Mouse (Mus musculus) forebrain, embryonic 16.5 days (tissue): ENCODE measurements at regions not wholly inside any gene's neighbourhood (a gene's known extent, or its start where the extent isn't known, plus 50 kb on each side); places are given as distances from the start of the nearest gene placed in this dataset.
A peak's percentile ranks its signal among the peaks of the same experiment; 100 is the strongest.

Experiments
- ATAC-seq: fragments of 200-750 bp; cut with Nextera tagmentation; 2 replicates; pipeline ENCODE4 v1.8.0; 2017; ENCODE audit warnings: mild to moderate bottlenecking, moderate library complexity
- H3K27ac ChIP-seq: fragments of 300-500 bp; sonication (generic); 2 replicates; pipeline ENCODE4 v1.5.1; 2014; ENCODE audit warnings: low read length, control low read depth
- H3K27me3 ChIP-seq: fragments of 300-500 bp; sonication (generic); replicated peaks from 2 replicates; pipeline ENCODE4 v1.6.1; 2014; ENCODE audit warnings: low read length; ENCODE audit not compliant: control insufficient read depth, insufficient read depth
- H3K36me3 ChIP-seq: fragments of 300-500 bp; sonication (generic); 2 replicates; pipeline ENCODE4 v1.6.1; 2014; ENCODE audit not compliant: control insufficient read depth, insufficient read depth
- H3K4me1 ChIP-seq: fragments of 300-500 bp; sonication (generic); replicated peaks from 2 replicates; pipeline ENCODE4 v1.6.1; 2014; ENCODE audit warnings: low read length; ENCODE audit not compliant: control insufficient read depth, insufficient read depth
- H3K4me2 ChIP-seq: fragments of 300-500 bp; sonication (generic); 2 replicates; pipeline ENCODE4 v1.6.1; 2014; ENCODE audit warnings: mild to moderate bottlenecking, low read length, control low read depth
- H3K4me3 ChIP-seq: fragments of 300-500 bp; sonication (generic); replicated peaks from 2 replicates; pipeline ENCODE4 v1.5.1; 2014; ENCODE audit warnings: mild to moderate bottlenecking, low read length, control low read depth
- H3K9ac ChIP-seq: fragments of 300-500 bp; sonication (generic); replicated peaks from 2 replicates; pipeline ENCODE4 v1.6.1; 2014; ENCODE audit warnings: low read depth, low read length, control low read depth
- H3K9me3 ChIP-seq: fragments of 300-500 bp; sonication (generic); 2 replicates; pipeline ENCODE4 v1.6.1; 2016; ENCODE audit warnings: low read length; ENCODE audit not compliant: control insufficient read depth
- WGBS: fragments of 180-500 bp; shearing (Covaris S2); extraction: QIAGEN DNeasy Blood & Tissue Kit; methylation state at CpG from one replicate; pipeline ENCODE4 v1.1.7; 2014; 5-methylcytosine and 5-hydroxymethylcytosine counted together

- H3K36me3 ChIP-seq, result no peaks in the 10 kb centered on the region
- H3K27ac ChIP-seq, result no peak overlapping the region
- H3K9me3 ChIP-seq, result no peaks in the 10 kb centered on the region
- no peak overlapping the region for H3K4me3 ChIP-seq
- H3K27me3 ChIP-seq, result no peaks in the 10 kb centered on the region
- ATAC-seq, result no peak
- no peak overlapping the region for H3K4me2 ChIP-seq
- 80% methylated on average over 4 of the region's 4 CpGs for whole genome bisulfite sequencing
- peaks cover 4% of the 10 kb centered on the region; the same call in 1 of the 2 replicates for H3K4me1 ChIP-seq
- H3K9ac ChIP-seq, result no peak overlapping the region
Observed at GRCm38 (mm10) chr16:50069033-50069432, 268.7 kb downstream of the Cd47 start.

DNA sequence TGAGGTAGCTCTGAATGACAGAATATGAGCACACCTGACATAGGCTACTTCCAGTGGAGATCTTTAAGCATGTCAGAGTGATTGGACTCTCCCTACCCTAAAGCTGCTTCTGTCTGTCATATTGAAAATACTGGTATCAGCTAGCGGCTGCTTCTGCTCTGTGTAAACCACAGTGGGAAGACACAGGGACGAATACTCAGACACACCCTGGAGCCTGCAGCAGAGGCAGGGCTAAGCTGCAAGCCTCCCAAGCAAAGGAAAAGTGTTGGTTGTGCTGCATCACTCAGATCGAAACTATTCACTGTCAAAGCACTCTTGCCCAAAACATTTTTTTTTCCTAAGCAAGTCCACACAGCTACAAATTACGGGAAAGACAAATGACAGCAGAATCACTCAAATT lies 270.4 kb downstream of the Cd47 start:
- ATAC-seq, result no peak
- no peaks in the 10 kb centered on the region for H3K9me3 ChIP-seq
- no peak overlapping the region for H3K9ac ChIP-seq
- H3K36me3 ChIP-seq, result no peaks in the 10 kb centered on the region
- no peak overlapping the region for H3K27ac ChIP-seq
- no peak overlapping the region for H3K4me3 ChIP-seq
- peaks cover 4% of the 10 kb centered on the region; the same call in 1 of the 2 replicates for H3K4me1 ChIP-seq
- no peaks in the 10 kb centered on the region for H3K27me3 ChIP-seq
- H3K4me2 ChIP-seq, result no peak overlapping the region
- 71% methylated on average over 4 of the region's 4 CpGs for WGBS

DNA sequence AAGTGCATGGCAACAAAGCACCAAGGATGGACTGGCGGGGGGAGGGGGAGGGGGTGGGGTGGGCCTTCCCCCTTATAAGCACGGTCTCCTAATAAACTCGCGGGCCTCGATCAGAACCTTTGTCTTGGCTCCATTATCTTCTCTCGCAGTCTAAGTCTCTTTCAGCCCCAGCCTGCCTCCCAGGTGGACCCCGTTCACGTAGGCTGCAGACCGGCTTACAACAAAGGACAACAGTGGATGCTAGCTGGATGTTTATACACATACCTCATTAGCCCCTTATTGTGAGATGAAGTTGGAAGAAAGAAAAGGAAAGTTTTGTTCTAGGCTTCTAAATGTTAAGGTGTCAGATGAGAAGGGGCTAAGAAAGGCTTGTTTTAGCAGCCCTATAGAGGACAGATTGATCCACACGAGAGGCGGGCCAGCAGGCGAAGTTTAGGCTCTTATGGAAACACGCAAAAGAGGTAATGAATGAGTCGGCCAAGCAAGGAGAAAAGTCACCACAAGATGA lies 272.6 kb downstream of the Cd47 start:
- Histone ChIP-seq H3K4me2 (peak overlapping the region; percentile 32), H3K27me3 (no peaks in the 10 kb centered on the region), H3K4me3 (no peak overlapping the region), H3K9ac (no peak overlapping the region), H3K36me3 (no peaks in the 10 kb centered on the region), H3K27ac (no peak overlapping the region), H3K4me1 (peaks cover 4% of the 10 kb centered on the region; the same call in 1 of the 2 replicates), H3K9me3 (no peaks in the 10 kb centered on the region)
- ATAC-seq, result 0 out of 2 replicates have a peak, but pooled peaks have one; percentile 39
- WGBS, result 8% methylated on average over 14 of the region's 14 CpGs

DNA sequence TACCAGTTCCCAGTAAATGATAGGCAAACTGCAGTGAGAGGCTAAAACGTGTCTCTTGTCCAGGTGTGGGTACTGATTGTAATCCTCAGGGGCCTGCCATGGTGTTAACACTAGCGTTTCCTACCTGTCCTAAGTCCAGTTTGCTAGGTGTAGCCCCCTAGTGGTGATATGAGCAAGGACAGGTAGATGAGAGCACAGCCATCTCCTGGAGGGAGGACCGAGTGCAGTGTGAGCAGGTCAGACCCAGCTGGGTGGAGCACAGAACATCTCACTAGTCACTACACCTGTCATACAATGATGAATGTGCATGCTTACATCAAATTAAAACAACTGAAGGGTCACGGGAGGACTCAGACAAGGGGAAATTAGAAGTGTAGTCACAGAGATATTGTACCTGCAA lies 273.6 kb downstream of the Cd47 start:
- 77% methylated on average over 4 of the region's 4 CpGs for WGBS
- Histone ChIP-seq H3K36me3 (no peaks in the 10 kb centered on the region), H3K27ac (no peak overlapping the region), H3K9ac (no peak overlapping the region), H3K4me1 (peaks cover 4% of the 10 kb centered on the region; the same call in 1 of the 2 replicates), H3K9me3 (no peaks in the 10 kb centered on the region), H3K27me3 (no peaks in the 10 kb centered on the region), H3K4me3 (no peak overlapping the region), H3K4me2 (no peak overlapping the region)
- ATAC-seq, result no peak; the same call in 1 of the 2 replicates

DNA sequence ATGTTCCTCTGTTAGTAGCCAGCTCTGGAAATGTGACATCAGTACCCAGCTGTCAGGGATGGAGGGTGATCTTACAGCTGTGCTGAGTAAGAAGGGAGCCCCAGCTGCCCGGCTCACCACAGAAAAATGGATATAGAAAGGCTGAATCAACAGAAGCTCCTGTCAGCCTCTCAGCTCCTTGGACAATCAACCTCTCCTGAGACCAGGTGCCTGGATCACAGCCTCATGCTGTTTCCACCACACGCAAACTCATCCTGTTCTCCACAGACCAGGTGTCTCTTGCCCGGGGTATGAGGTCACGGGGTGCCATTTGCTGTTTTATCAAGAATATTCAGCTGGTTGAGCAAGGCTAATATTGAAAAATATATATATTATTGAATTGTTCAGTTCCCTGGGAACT lies 275.3 kb downstream of the Cd47 start:
- no peak overlapping the region for H3K4me3 ChIP-seq
- no peaks in the 10 kb centered on the region for H3K36me3 ChIP-seq
- no peaks in the 10 kb centered on the region for H3K27me3 ChIP-seq
- H3K9me3 ChIP-seq, result no peaks in the 10 kb centered on the region
- H3K4me2 ChIP-seq, result no peak overlapping the region
- H3K9ac ChIP-seq, result no peak overlapping the region
- H3K4me1 ChIP-seq, result peaks cover 4% of the 10 kb centered on the region; the same call in 1 of the 2 replicates
- ATAC-seq, result peak; percentile 24; the same call in 1 of the 2 replicates
- 85% methylated on average over 4 of the region's 4 CpGs for WGBS
- H3K27ac ChIP-seq, result no peak overlapping the region

DNA sequence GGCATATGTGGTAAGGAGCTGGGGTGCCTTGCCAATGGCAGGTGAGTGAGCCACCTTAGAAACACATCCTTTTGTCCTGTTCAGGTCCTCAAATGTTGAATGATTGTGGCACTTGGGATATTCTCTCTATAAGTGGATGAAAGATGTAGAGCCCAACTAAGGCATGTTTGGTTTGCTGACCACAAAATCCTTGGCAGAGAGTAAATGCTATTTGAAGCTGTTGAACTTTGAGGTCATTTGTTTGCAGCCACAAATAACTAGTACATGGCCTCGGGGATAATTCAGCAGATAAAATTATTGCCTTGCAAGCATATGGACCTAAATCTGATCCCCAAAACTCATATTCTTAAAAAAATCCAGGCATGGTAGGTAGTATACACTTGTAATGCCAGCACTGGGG lies 281.2 kb downstream of the Cd47 start:
- no peak overlapping the region for H3K4me3 ChIP-seq
- no peak overlapping the region for H3K9ac ChIP-seq
- 80% methylated on average over 1 of the region's 1 CpGs for WGBS
- H3K4me1 ChIP-seq, result no peaks in the 10 kb centered on the region
- H3K36me3 ChIP-seq, result no peaks in the 10 kb centered on the region
- no peaks in the 10 kb centered on the region for H3K9me3 ChIP-seq
- no peaks in the 10 kb centered on the region for H3K27me3 ChIP-seq
- no peak for ATAC-seq
- H3K27ac ChIP-seq, result no peak overlapping the region
- no peak overlapping the region for H3K4me2 ChIP-seq

DNA sequence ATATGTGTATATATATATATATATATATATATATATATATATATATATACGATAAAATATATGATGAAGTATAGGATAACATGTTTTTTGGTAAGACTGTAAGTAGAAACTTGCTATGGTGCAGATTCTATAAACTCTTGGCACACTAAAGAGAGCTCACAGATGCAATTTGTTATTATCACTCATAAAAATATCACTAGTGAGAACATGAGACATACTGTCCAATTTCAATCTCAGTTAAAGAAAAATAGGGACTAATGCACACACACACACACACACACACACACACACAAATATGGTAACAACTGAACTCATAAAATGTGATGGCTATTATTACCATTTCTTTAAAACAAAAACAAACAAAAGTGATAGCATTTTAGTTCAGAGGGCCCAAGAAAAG lies 292.0 kb downstream of the Cd47 start:
- WGBS, result 91% methylated on average over 1 of the region's 1 CpGs
- no peaks in the 10 kb centered on the region for H3K36me3 ChIP-seq
- ATAC-seq, result no peak

DNA sequence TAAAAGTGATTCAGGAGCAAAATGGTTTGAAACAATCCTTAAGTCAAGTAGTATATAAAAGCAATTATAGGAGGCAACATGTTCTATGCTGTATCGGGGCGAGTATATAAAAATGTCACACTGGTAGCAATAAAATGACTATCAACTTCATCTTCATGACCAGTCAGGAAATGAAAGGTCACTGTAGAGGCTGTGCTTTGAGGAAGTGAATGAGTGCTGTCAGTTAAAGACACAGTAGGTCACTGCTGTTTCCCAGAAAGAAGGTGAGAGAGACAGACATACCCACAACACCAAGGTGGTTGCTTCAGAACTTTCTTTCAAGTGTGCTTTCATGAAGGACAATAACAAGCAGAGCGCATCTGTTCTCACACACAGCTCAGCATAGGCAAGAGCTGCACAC lies 292.4 kb downstream of the Cd47 start:
- Histone ChIP-seq H3K4me1 (no peaks in the 10 kb centered on the region), H3K27ac (no peak overlapping the region), H3K9me3 (no peaks in the 10 kb centered on the region), H3K36me3 (no peaks in the 10 kb centered on the region), H3K27me3 (no peaks in the 10 kb centered on the region), H3K4me3 (no peak overlapping the region), H3K4me2 (no peak overlapping the region), H3K9ac (no peak overlapping the region)
- 94% methylated on average over 3 of the region's 3 CpGs for WGBS
- no peak for ATAC-seq

More for the DNA sequence above, 292.0 kb downstream of the Cd47 start:
- no peak overlapping the region for H3K4me3 ChIP-seq
- no peaks in the 10 kb centered on the region for H3K4me1 ChIP-seq
- no peak overlapping the region for H3K9ac ChIP-seq
- H3K4me2 ChIP-seq, result no peak overlapping the region
- H3K27me3 ChIP-seq, result no peaks in the 10 kb centered on the region
- H3K9me3 ChIP-seq, result no peaks in the 10 kb centered on the region
- H3K27ac ChIP-seq, result no peak overlapping the region

- no peaks in the 10 kb centered on the region for H3K27me3 ChIP-seq
- no peak overlapping the region for H3K27ac ChIP-seq
- 89% methylated on average over 6 of the region's 6 CpGs for WGBS
- no peak for ATAC-seq
- no peaks in the 10 kb centered on the region for H3K36me3 ChIP-seq
- no peak overlapping the region for H3K4me2 ChIP-seq
- H3K4me3 ChIP-seq, result no peak overlapping the region
- no peaks in the 10 kb centered on the region for H3K4me1 ChIP-seq
- no peaks in the 10 kb centered on the region for H3K9me3 ChIP-seq
- no peak overlapping the region for H3K9ac ChIP-seq
Observed at GRCm38 (mm10) chr16:50095858-50096551, 295.7 kb downstream of the Cd47 start.
